Mouse (Mus musculus): ENCODE results near the gene Gm11569.

GRCm38 (mm10) chr11:99842185-99842584 is 43.5 kb upstream of the Gm11569 start:
- TF ChIP-seq CTCF (IDR thresholded peaks at IDR 0.05; ENCODE audit: control insufficient read depth, insufficient read depth, insufficient replicate concordance, low read depth, low read length) (no peak), POLR2A (IDR thresholded peaks at IDR 0.05; ENCODE audit: control insufficient read depth, low read depth, low read length) (no peak)

Measured in testis, adult 2 months (tissue).